Mouse (Mus musculus) embryonic stem cell, embryonic (primary cell): ENCODE results near the gene Prr19.

Experiments
- CTCF ChIA-PET, 4 experiments: fragments of 300-600 bp in 2 of 4; fragments of 350-600 bp in 2 of 4; sonication (Branson Sonifier 250); formaldehyde crosslinking; loops; one replicate each; lab custom pipeline; 2022; ENCODE audit warnings: inconsistent platforms in 2 of 4; lab: Charles Lee
- POLR2A ChIA-PET, 4 experiments: fragments of 300-600 bp in 2 of 4; fragments of 350-600 bp in 2 of 4; sonication (Branson Sonifier 250); formaldehyde crosslinking; loops; one replicate each; lab custom pipeline; 2022; ENCODE audit warnings: antibody characterized with exemption in 4 of 4, inconsistent platforms in 1 of 4; lab: Charles Lee

Prr19 gene

DNA sequence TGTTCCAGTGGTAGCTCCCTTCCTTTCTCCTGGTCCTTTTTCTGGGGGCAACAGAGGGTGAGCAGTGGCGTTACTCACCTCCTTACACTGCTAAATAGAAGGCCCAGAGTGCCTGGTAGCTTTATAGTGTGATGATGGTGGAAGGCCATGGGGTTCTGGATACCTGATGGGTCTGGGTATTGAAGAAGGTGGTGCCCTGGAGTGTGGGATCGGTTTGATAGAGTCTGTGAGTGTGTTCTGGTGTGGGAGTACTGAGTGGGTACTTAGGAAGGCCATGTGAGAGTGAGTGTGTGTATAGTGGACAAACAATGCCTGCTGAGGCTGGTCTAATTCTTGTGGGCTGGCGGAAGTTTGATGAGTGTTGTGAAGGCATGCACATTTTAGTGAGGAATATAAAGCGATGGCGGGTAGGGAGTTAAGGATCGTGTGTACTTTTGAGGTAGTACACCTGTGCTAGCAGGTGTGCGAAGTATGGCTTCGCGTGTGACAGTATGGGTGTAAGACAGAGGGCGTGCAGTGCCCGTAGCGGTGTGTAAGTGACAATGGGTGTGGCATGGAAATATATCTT lies 20.0 kb upstream of the Prr19 start:
- ChIA-PET CTCF (interaction anchor here in 2 of 4 experiments (1.0 to 1.1 kb wide), 2 partner anchors 14 to 43 kb away, joined by 3 to 4 read pairs; partner anchors contain the start of gene Cic (in 1 of the 2)), POLR2A (interaction anchor here (0.6 to 5.0 kb wide), 11 partner anchors 9 to 881 kb away, joined by 3 to 26 read pairs (median 4); partner anchors contain the start of genes Cic (in 2 of the 4), Dedd2 (in 1 of the 4), Gsk3a (in 1 of the 4) and Smg9 (in 1 of the 4))

DNA sequence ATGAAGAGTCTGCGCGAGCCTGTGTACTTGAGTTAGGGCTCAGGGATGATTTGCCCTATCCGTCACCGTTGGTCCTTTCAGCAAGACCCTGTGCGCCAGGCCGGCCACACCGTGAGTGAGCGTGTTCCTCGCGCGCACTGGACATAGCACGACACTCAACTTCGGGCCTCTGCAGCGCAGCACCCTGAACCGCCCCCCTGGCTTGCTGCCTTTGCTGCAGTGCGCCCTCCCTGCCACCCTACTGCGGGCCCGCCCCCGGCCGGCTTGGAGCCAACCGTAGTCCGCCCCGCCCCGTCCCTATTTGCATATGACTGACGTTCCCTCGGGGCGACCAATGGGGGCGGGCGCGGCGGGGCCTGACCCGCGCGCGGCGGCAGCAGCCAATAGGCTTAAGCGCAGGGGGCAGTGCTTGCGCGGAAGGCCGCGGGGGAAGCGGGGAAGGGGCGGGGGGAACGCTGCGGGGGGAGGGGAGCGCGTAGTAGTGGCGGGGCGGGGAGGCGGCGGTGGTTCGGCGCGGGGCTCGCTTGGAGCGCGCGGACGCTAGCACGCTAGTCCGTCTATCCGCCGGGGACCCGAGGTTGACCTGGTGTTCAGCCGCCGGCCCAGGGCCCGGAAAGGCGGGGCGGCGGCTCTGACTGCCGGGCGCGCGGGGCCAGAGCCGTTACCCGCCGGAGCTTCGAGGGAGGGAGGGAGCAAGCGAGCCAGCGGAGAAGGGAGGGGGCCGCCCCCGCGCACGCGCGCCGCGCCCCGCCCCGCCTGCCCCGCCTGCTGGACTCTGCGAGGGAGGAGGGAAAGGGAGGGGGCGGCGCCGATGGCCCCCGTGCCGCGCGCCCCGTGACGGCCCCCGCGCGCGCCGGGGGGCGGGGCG lies 19.2 kb upstream of the Prr19 start:
- POLR2A ChIA-PET, result interaction anchor here (0.5 to 5.0 kb wide), 8 partner anchors 9 to 882 kb away, joined by 3 to 26 read pairs (median 4); partner anchors contain the start of genes Cic (in 1 of the 4), Dedd2 (in 1 of the 4), Pafah1b3 (in 1 of the 4) and Smg9 (in 1 of the 4)
- CTCF ChIA-PET, result interaction anchor here in 1 of 4 experiments (0.6 kb wide), 1 partner anchor 14 kb away, joined by 5 read pairs; no protein-coding TSS in a partner anchor

GRCm38 (mm10) chr7:25282731-25283211 lies 18.4 kb upstream of the Prr19 start:
- ChIA-PET CTCF (interaction anchor here in 2 of 4 experiments (0.6 to 1.4 kb wide), 3 partner anchors 10 to 44 kb away, joined by 3 to 5 read pairs (median 3); partner anchors contain the start of gene Megf8 (in 2 of the 2)), POLR2A (interaction anchor here in 3 of 4 experiments (1.0 to 5.0 kb wide), 14 partner anchors 8 to 91 kb away, joined by 3 to 26 read pairs (median 4); partner anchors contain the start of genes Pafah1b3 (in 2 of the 3), Cic (in 1 of the 3), Dedd2 (in 1 of the 3) and Gsk3a (in 1 of the 3))

DNA sequence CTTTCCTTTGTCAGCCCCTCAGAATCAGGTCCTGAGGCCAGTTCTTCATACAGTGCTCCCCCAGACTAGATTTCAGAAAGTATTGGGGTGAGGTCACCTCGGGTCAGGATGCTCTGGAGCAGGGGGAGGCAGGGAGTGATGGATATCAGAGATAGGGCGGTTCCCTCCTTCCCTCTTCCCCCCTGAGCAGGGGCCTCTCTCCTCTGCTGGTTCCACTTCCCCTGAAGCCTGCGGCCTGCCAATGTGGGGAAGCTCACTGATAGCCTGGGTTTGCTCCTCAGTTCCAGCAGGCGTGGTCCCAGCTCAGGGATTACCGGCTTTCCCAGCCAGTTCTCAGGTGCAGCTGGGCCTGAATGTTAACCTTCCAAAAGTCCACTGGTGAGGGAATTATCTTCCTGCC lies 17.6 kb upstream of the Prr19 start:
- ChIA-PET CTCF (interaction anchor here in 3 of 4 experiments (0.6 to 1.4 kb wide), 5 partner anchors 9 to 190 kb away, joined by 3 to 5 read pairs (median 3); partner anchors contain the start of gene Megf8 (in 2 of the 3)), POLR2A (interaction anchor here (0.6 to 5.0 kb wide), 18 partner anchors 8 to 154 kb away, joined by 3 to 26 read pairs (median 4); partner anchors contain the start of genes Pafah1b3 (in 2 of the 4), Cic (in 1 of the 4), Dedd2 (in 1 of the 4) and Gsk3a (in 1 of the 4))

GRCm38 (mm10) chr7:25284171-25284570 lies 17.0 kb upstream of the Prr19 start:
- ChIA-PET CTCF (interaction anchor here in 3 of 4 experiments (0.6 to 1.4 kb wide), 3 partner anchors 32 to 190 kb away, joined by 3 to 5 read pairs (median 4); partner anchors contain the start of gene Megf8 (in 2 of the 3)), POLR2A (interaction anchor here (0.6 to 3.2 kb wide), 18 partner anchors 7 to 180 kb away, joined by 3 to 18 read pairs (median 4); partner anchors contain the start of genes Cic (in 2 of the 4), Pafah1b3 (in 2 of the 4), Gsk3a (in 1 of the 4) and Megf8 (in 1 of the 4))

GRCm38 (mm10) chr7:25284766-25285165 lies 16.4 kb upstream of the Prr19 start:
- ChIA-PET CTCF (interaction anchor here in 1 of 4 experiments (0.8 kb wide), 1 partner anchor 13 kb away, joined by 3 read pairs; the partner anchor contains the start of gene Pafah1b3), POLR2A (interaction anchor here in 3 of 4 experiments (0.6 to 3.2 kb wide), 6 partner anchors 13 to 181 kb away, joined by 3 to 18 read pairs (median 3); partner anchors contain the start of genes Cic (in 1 of the 3) and Pafah1b3 (in 1 of the 3))

DNA sequence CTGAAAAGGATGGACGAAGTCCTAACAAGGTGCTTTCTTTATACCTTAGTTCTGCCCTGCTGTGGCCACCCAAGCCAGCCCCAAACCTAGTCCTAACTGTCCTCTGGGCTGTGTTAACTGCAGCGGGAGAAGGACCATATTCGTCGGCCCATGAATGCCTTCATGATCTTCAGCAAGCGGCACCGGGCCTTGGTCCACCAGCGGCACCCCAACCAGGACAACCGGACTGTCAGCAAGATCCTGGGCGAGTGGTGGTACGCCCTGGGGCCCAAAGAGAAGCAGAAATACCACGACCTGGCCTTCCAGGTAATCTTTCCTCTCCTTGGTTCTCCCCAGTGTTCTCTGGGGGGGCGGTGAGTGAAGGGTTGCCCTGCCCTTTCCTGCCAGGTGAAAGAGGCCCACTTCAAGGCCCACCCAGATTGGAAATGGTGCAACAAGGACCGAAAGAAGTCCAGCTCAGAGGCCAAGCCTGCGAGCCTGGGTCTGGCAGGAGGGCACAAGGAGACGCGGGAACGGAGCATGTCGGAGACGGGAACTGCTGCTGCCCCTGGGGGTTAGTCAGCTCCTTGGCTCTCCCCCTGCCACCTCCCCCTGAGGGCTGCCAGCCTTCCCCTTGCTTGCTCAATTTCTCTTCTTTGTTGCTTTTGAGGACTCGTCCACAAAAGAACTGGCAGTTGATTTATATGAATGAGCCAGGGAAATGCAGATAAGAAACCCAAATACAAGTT lies 15.5 kb upstream of the Prr19 start:
- CTCF ChIA-PET, result interaction anchor here in 1 of 4 experiments (0.8 kb wide), 1 partner anchor 12 kb away, joined by 3 read pairs; the partner anchor contains the start of gene Pafah1b3
- POLR2A ChIA-PET, result interaction anchor here in 3 of 4 experiments (0.8 to 2.3 kb wide), 7 partner anchors 8 to 47 kb away, joined by 3 to 7 read pairs (median 4); partner anchors contain the start of genes Cic (in 1 of the 3) and Tmem145 (in 1 of the 3)

GRCm38 (mm10) chr7:25286989-25287388 lies 14.2 kb upstream of the Prr19 start:
- POLR2A ChIA-PET, result interaction anchor here in 3 of 4 experiments (0.6 to 2.3 kb wide), 15 partner anchors 9 to 99 kb away, joined by 3 to 8 read pairs (median 3); partner anchors contain the start of genes Pafah1b3 (in 2 of the 3), Cic (in 1 of the 3), Tmem145 (in 1 of the 3) and Zfp526 (in 1 of the 3)
- CTCF ChIA-PET, result interaction anchor here (0.5 to 1.3 kb wide), 7 partner anchors 11 to 50 kb away, joined by 3 to 5 read pairs (median 3); partner anchors contain the start of genes Pafah1b3 (in 2 of the 4) and Megf8 (in 1 of the 4)

DNA sequence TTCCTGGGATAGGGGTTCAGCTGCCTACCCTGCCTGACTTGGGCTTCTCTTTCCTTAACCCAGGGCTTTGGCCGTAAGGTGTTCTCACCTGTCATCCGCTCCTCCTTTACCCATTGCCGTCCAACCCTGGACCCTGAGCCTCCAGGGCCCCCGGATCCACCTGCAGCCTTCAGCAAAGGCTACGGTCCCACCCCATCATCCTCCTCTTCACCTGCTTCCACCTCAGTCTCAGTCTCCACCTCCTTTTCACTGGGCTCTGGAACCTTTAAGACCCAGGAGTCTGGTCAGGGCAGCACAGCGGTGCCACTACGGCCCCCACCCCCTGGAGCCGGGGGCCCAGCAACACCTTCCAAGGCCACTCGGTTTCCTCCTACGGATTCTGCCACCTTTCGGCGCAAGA lies 13.2 kb upstream of the Prr19 start:
- ChIA-PET CTCF (interaction anchor here in 1 of 4 experiments (1.3 kb wide), 1 partner anchor 10 kb away, joined by 3 read pairs; the partner anchor contains the start of gene Pafah1b3), POLR2A (interaction anchor here (0.7 to 2.2 kb wide), 7 partner anchors 10 to 42 kb away, joined by 3 to 8 read pairs (median 3); partner anchors contain the start of genes Cic (in 1 of the 4) and Pafah1b3 (in 1 of the 4))

- CTCF ChIA-PET, result interaction anchor here in 1 of 4 experiments (0.7 to 1.2 kb wide), 2 partner anchors 9 to 18 kb away, joined by 3 to 4 read pairs; partner anchors contain the start of gene Pafah1b3
- POLR2A ChIA-PET, result interaction anchor here in 3 of 4 experiments (0.9 to 1.4 kb wide), 4 partner anchors 9 to 21 kb away, joined by 3 read pairs; partner anchors contain the start of gene Cic (in 1 of the 3)
Measured at GRCm38 (mm10) chr7:25288721-25289120, 12.5 kb upstream of the Prr19 start.

DNA sequence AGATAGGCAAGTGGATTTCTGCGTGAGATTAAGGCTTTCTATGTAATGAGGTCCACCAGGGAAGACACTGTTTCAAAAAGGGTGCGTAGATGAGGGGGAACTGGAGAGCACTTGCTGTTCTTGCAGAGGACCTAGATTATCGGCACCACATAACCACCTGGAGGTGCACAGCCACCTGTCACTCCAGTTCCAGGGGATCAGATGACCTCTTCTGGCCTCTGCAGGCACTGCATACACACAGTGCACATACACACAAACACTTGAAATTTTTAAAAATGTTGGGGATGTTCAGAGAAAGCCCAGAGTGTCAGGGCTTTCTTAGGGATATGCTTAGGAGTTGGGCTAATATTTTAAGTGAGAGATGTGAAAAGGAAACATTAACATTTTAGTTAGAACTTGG lies 11.3 kb upstream of the Prr19 start:
- ChIA-PET POLR2A (interaction anchor here in 3 of 4 experiments (0.5 to 1.4 kb wide), 8 partner anchors 12 to 240 kb away, joined by 3 to 5 read pairs (median 3); partner anchors contain the start of gene Prr19 (in 1 of the 3)), CTCF (interaction anchor here in 1 of 4 experiments (1.3 kb wide), 2 partner anchors 43 to 113 kb away, joined by 4 to 5 read pairs; no protein-coding TSS in a partner anchor)

GRCm38 (mm10) chr7:25290463-25290862 lies 10.7 kb upstream of the Prr19 start:
- ChIA-PET POLR2A (interaction anchor here in 3 of 4 experiments (0.5 to 1.8 kb wide), 18 partner anchors 9 to 399 kb away, joined by 3 to 8 read pairs (median 4); partner anchors contain the start of genes Gsk3a (in 1 of the 3), Prr19 (in 1 of the 3) and Tmem145 (in 1 of the 3)), CTCF (interaction anchor here in 2 of 4 experiments (0.6 to 1.7 kb wide), 5 partner anchors 26 to 196 kb away, joined by 3 to 7 read pairs (median 5); partner anchors contain the start of gene Megf8 (in 2 of the 2))

GRCm38 (mm10) chr7:25290911-25291310 lies 10.3 kb upstream of the Prr19 start:
- POLR2A ChIA-PET, result interaction anchor here in 3 of 4 experiments (0.6 to 1.8 kb wide), 26 partner anchors 8 to 400 kb away, joined by 3 to 8 read pairs (median 3); partner anchors contain the start of genes Tmem145 (in 2 of the 3), Gsk3a (in 1 of the 3), Megf8 (in 1 of the 3) and Prr19 (in 1 of the 3)

DNA sequence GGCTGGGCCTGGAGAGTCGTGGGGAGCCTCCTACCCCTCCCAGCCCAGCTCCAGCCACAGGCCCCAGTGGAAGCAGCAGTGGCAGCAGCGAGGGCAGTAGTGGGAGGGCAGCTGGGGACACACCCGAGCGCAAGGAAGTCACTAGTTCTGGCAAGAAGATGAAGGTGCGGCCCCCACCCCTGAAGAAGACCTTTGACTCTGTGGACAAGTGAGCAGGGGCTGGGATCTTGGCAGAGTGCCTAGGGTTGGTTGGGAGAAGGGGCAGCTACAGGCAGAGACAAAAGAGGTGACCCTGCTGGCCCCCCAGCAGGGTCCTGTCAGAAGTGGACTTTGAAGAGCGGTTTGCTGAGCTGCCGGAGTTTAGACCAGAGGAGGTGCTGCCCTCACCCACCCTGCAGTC lies 9.1 kb upstream of the Prr19 start:
- CTCF ChIA-PET, result interaction anchor here in 1 of 4 experiments (1.7 kb wide), 1 partner anchor 24 kb away, joined by 7 read pairs; the partner anchor contains the start of gene Megf8
- POLR2A ChIA-PET, result interaction anchor here (0.6 to 1.9 kb wide), 16 partner anchors 9 to 171 kb away, joined by 3 to 8 read pairs (median 3); partner anchors contain the start of genes Tmem145 (in 2 of the 4), Gsk3a (in 1 of the 4) and Prr19 (in 1 of the 4)

More at GRCm38 (mm10) chr7:25290911-25291310, 10.3 kb upstream of the Prr19 start:
- CTCF ChIA-PET, result interaction anchor here in 3 of 4 experiments (0.6 to 1.7 kb wide), 6 partner anchors 25 to 564 kb away, joined by 3 to 7 read pairs (median 4); partner anchors contain the start of gene Megf8 (in 2 of the 3)
